21 mouse cellular contexts compared by ENCODE assay signal in the genomic region with DNA sequence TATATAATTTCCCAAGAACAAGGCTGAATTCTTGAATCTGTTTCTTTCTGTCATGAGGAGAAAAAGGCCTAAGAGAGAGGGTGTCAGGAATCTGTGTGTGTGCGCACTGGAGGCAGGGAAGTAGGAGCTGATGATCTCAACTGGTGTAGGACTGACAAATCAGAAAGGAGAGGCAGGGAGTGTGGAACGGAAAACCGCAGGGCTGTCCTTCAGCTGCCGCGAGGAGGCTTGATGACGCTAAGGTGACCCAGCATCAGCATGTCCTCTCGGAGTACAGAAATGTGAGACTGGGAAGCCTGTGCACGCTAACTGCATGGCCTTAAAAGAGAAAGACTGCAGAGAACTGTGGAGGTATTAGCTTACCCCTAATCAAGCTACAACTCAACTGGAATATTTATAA. TPM values are rescaled to one million over a fixed set of nuclear protein-coding genes. Genes with fewer than 3 reads are reported as not detected.
DNase-seq lines count a peak whose midpoint lies in the region; ATAC-seq and TF ChIP-seq lines count a peak whose summit lies in the region.
"Had no signal": no experiment of that assay in that cellular context is flagged by ENCODE, and none has a peak within 500 bp of the region (broad histone marks: within the 10 kb centered on the region; RNA-seq: fewer than 3 reads in every experiment).

No protein-coding gene starts in this region.

- peaks cover 13% of the 10 kb centered on the region for H3K4me1 ChIP-seq in heart, embryonic 10.5 days
- H3K4me1 ChIP-seq in heart, embryonic 15.5 days (replicated peaks): peaks cover 25% of the 10 kb centered on the region
- peaks cover 12% of the 10 kb centered on the region; the same call in 1 of the 2 replicates for H3K4me1 ChIP-seq in megakaryocyte, embryonic 14.5 days
- H3K4me1 ChIP-seq in thymus, adult 2 months (replicated peaks; ENCODE audit: control insufficient read depth, insufficient read depth, low read length): peaks cover 3% of the 10 kb centered on the region; the same call in 1 of the 2 replicates
- H3K4me1 ChIP-seq in intestine, postnatal 0 days (replicated peaks; ENCODE audit: control insufficient read depth, insufficient read depth, low read length): no peaks in the 10 kb centered on the region
- H3K4me1 ChIP-seq: hindbrain, embryonic 13.5 days; neural tube, embryonic 12.5 days had no signal

- peak overlapping the region; percentile 72; the same call in 1 of the 2 replicates for H3K27ac ChIP-seq in heart, embryonic 10.5 days
- peak overlapping the region; percentile 91 for H3K27ac ChIP-seq in heart, embryonic 15.5 days
- no peak overlapping the region for H3K27ac ChIP-seq in thymus, adult 2 months (ENCODE audit: control insufficient read depth, insufficient read depth, low read length)
- no peak overlapping the region for H3K27ac ChIP-seq in intestine, postnatal 0 days (ENCODE audit: low read depth, low read length)
- H3K27ac ChIP-seq: hindbrain, embryonic 13.5 days; kidney, embryonic 15.5 days; neural tube, embryonic 12.5 days had no signal

- DNase-seq in heart, embryonic 10.5 days (ENCODE audit: low spot score): no peak
- DNase-seq in heart, postnatal 25 days (ENCODE audit: low spot score): no peak
- peak; percentile 75 for DNase-seq in adrenal gland, postnatal 14 days
- no peak for DNase-seq in layer of hippocampus, adult 9-10 months (ENCODE audit: low spot score)
- DNase-seq in thymus, adult 2 months: no peak
- DNase-seq: cerebellum, adult 11-12 months; cerebellum, postnatal 36 days; layer of hippocampus, postnatal 36 days; left cerebral cortex, postnatal 4 days; lung, adult 18-20 months; lung, postnatal 36 days; thymus, postnatal 4 days had no signal

- ATAC-seq in heart, embryonic 15.5 days (replicated peaks; ENCODE audit: insufficient number of reproducible peaks, insufficient read depth, low FRiP score, low read depth): peak; percentile 74
- ATAC-seq in intestine, postnatal 0 days: no peak
- ATAC-seq: forebrain, embryonic 14.5 days; midbrain, embryonic 16.5 days had no signal

- H3K4me2 ChIP-seq in heart, embryonic 15.5 days: peak overlapping the region; percentile 38; the same call in 1 of the 2 replicates
- no peak overlapping the region for H3K4me2 ChIP-seq in intestine, postnatal 0 days (replicated peaks; ENCODE audit: low read depth)
- H3K4me2 ChIP-seq: hindbrain, embryonic 13.5 days; kidney, embryonic 15.5 days; neural tube, embryonic 12.5 days had no signal

- TF ChIP-seq CTCF in thymus, adult 2 months (IDR thresholded peaks at IDR 0.05; ENCODE audit: borderline replicate concordance, control insufficient read depth, extremely low read depth, insufficient read depth, low read length, poor library complexity): no peak
- TF ChIP-seq CTCF in intestine, postnatal 0 days (IDR thresholded peaks at IDR 0.05; ENCODE audit: low read depth): no peak

- WGBS in heart, embryonic 10.5 days: 53% methylated on average over 8 of the region's 8 CpGs
- WGBS in heart, embryonic 15.5 days: 37% methylated on average over 8 of the region's 8 CpGs
- 31% methylated on average over 8 of the region's 8 CpGs for WGBS in thymus, adult 2 months
- WGBS in intestine, postnatal 0 days: 81% methylated on average over 8 of the region's 8 CpGs

- H3K36me3 ChIP-seq in heart, embryonic 10.5 days: peaks cover 12% of the 10 kb centered on the region; the same call in 1 of the 2 replicates
- peaks cover 9% of the 10 kb centered on the region for H3K36me3 ChIP-seq in heart, embryonic 15.5 days
- peaks cover 46% of the 10 kb centered on the region for H3K36me3 ChIP-seq in megakaryocyte, embryonic 14.5 days (replicated peaks; ENCODE audit: low read length)
- 0 out of 2 replicates have a peak, but pooled peaks cover 4% of the 10 kb centered on the region for H3K36me3 ChIP-seq in thymus, adult 2 months (ENCODE audit: control insufficient read depth, insufficient read depth, low read length)
- H3K36me3 ChIP-seq in intestine, postnatal 0 days (ENCODE audit: control insufficient read depth, insufficient read depth): no peaks in the 10 kb centered on the region; the same call in 1 of the 2 replicates

- no peaks in the 10 kb centered on the region for H3K27me3 ChIP-seq in heart, embryonic 10.5 days (ENCODE audit: insufficient read depth, poor library complexity, severe bottlenecking)
- H3K27me3 ChIP-seq in heart, embryonic 15.5 days: no peaks in the 10 kb centered on the region
- H3K27me3 ChIP-seq in megakaryocyte, embryonic 14.5 days (replicated peaks): no peaks in the 10 kb centered on the region
- no peaks in the 10 kb centered on the region for H3K27me3 ChIP-seq in thymus, adult 2 months (ENCODE audit: control insufficient read depth, insufficient read depth, low read length)
- no peaks in the 10 kb centered on the region for H3K27me3 ChIP-seq in intestine, postnatal 0 days (replicated peaks; ENCODE audit: control insufficient read depth, insufficient read depth, low read length)
- H3K27me3 ChIP-seq: hindbrain, embryonic 13.5 days; kidney, embryonic 15.5 days; neural tube, embryonic 12.5 days had no signal

- no peak for TF ChIP-seq POLR2A in thymus, adult 2 months (IDR thresholded peaks at IDR 0.05; ENCODE audit: control insufficient read depth, extremely low read depth, insufficient read depth, low read length, poor library complexity)

- H3K9me3 ChIP-seq in heart, embryonic 10.5 days: no peaks in the 10 kb centered on the region
- no peaks in the 10 kb centered on the region for H3K9me3 ChIP-seq in heart, embryonic 15.5 days (replicated peaks)
- no peaks in the 10 kb centered on the region for H3K9me3 ChIP-seq in megakaryocyte, embryonic 14.5 days
- no peaks in the 10 kb centered on the region for H3K9me3 ChIP-seq in intestine, postnatal 0 days (ENCODE audit: control insufficient read depth)
- H3K9me3 ChIP-seq: hindbrain, embryonic 13.5 days; kidney, embryonic 15.5 days; neural tube, embryonic 12.5 days had no signal

- intact Hi-C loops in heart, postnatal 25 days (cut with DNase I): no loop called here

- no peak overlapping the region for H3K4me3 ChIP-seq in heart, embryonic 10.5 days
- H3K4me3 ChIP-seq in heart, embryonic 15.5 days: no peak overlapping the region
- peak overlapping the region; percentile 35 for H3K4me3 ChIP-seq in megakaryocyte, embryonic 14.5 days (replicated peaks)
- no peak overlapping the region for H3K4me3 ChIP-seq in thymus, adult 2 months (ENCODE audit: control insufficient read depth, insufficient read depth, low read length)
- H3K4me3 ChIP-seq in intestine, postnatal 0 days (ENCODE audit: low read depth, low read length): no peak overlapping the region
- H3K4me3 ChIP-seq: erythroblast, embryonic 14.5 days; hindbrain, embryonic 13.5 days; kidney, embryonic 15.5 days; neural tube, embryonic 12.5 days had no signal

- H3K9ac ChIP-seq in heart, embryonic 15.5 days: no peak overlapping the region
- no peak overlapping the region for H3K9ac ChIP-seq in intestine, postnatal 0 days (ENCODE audit: low read depth, low read length)
- H3K9ac ChIP-seq: hindbrain, embryonic 13.5 days; kidney, embryonic 15.5 days; neural tube, embryonic 12.5 days had no signal

RNA-seq across cellular contexts. Expression of gene Ide, which starts 46.7 kb away (rescaled TPM):
- polyA plus RNA-seq in heart, embryonic 10.5 days (2016; fragmentation: Nextera tagmentation; extraction: Ambion mirVana): 49.9 and 63.3 TPM in 2 replicates
- total RNA-seq in heart, postnatal 25 days (2021): 10 to 100 TPM; 66.3 to 69.6 TPM
- total RNA-seq in adrenal gland, postnatal 14 days (2021): 76.9 and 81.1 TPM in 2 replicates
- polyA plus RNA-seq in heart, embryonic 15.5 days (2015; fragmentation: Nextera tagmentation; extraction: Ambion mirVana): 66.5 and 66.6 TPM in 2 replicates
- polyA plus RNA-seq in megakaryocyte, embryonic 14.5 days (2012; ENCODE audit: insufficient read depth, low replicate concordance): 4.4 TPM in 1 of 2 replicates, not detected in the other
- polyA plus RNA-seq in thymus, adult 2 months (2012; rRNA removed): 19.8 and 21.4 TPM in 2 replicates
- 26.4 and 30.5 TPM in 2 replicates for polyA plus RNA-seq in intestine, postnatal 0 days (2015; fragmentation: Nextera tagmentation; extraction: Ambion mirVana)

Comparison
In these comparisons a context has a peak if more than half of its experiments do, and no peak if none do; other contexts are left out.
1. H3K27ac ChIP-seq: peak in heart, embryonic 10.5 days (single experiment) and heart, embryonic 15.5 days (single experiment); none in thymus, adult 2 months (single experiment) and intestine, postnatal 0 days (single experiment).